Mouse (Mus musculus): ENCODE results near the gene Mipep. TPM values are rescaled to one million over a fixed set of nuclear protein-coding genes. Genes with fewer than 3 reads are reported as not detected.

The Mipep gene
- total and polyA plus RNA-seq, 3 experiments: 19.1 to 26.4 TPM; not detected in 1

DNA sequence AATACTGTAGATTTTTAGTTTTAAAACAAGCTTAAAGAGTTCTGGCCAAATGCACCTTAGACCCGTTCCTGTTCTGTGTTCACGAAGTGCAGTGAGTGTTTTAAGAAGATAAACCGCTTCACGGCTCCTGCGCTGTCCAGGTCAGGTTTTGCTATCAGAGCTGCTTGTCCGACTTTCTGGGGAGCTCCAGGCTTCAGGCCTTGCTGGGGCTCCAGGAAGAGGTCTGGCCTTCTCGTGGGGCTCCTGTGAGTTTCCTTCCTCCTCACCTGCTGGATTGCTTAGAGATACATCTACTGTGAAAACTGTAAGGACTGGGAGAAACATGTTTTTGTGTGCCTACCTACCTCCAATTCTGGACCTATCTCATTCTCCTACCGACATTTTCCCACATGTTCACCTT lies 55.3 kb downstream of the Mipep start:
- H3K4me1 ChIP-seq (ENCODE audit: control insufficient read depth in 1 of 2, insufficient read depth in 2 of 2, low read length in 2 of 2): no peaks in the 10 kb centered on the region

GRCm38 (mm10) chr14:60841977-60842659 lies 57.7 kb downstream of the Mipep start:
- Histone ChIP-seq H3K4me3 (ENCODE audit: control insufficient read depth in 1 of 2, insufficient read depth in 1 of 2, low read depth in 2 of 2, low read length in 2 of 2) (no peak overlapping the region), H3K27ac (ENCODE audit: control insufficient read depth, low read depth, low read length) (no peak overlapping the region), H3K27me3 (ENCODE audit: control insufficient read depth in 1 of 2, insufficient read depth in 2 of 2, low read length in 2 of 2) (no peaks in the 10 kb centered on the region), H3K79me2 (ENCODE audit: control insufficient read depth, insufficient read depth, low read length, poor library complexity) (no peaks in the 10 kb centered on the region), H3K9me3 (replicated peaks; ENCODE audit: insufficient read depth, low read length) (no peaks in the 10 kb centered on the region), H3K4me1 (ENCODE audit: control insufficient read depth in 1 of 2, insufficient read depth in 2 of 2, low read length in 2 of 2) (no peaks in the 10 kb centered on the region), H3K36me3 (ENCODE audit: control insufficient read depth in 1 of 2, insufficient read depth in 2 of 2, low read length in 2 of 2) (no peaks in the 10 kb centered on the region; a peak in 1 of 4 replicates), H3K9ac (ENCODE audit: control insufficient read depth, low read depth, low read length, poor library complexity, severe bottlenecking) (no peak overlapping the region)
- DNase-seq (ENCODE audit: low read depth, low spot score): no peak
- TF ChIP-seq POLR2AphosphoS5 (IDR thresholded peaks at IDR 0.05; ENCODE audit: borderline replicate concordance, low read depth, low read length): no peak
- no peak for TF ChIP-seq SMC3 (IDR thresholded peaks at IDR 0.05; ENCODE audit: low read depth, low read length)
- no peak for TF ChIP-seq ZNF384 (IDR thresholded peaks at IDR 0.05; ENCODE audit: low read depth, low read length)
- TF ChIP-seq GABPA (IDR thresholded peaks at IDR 0.05; ENCODE audit: low read depth, low read length): no peak
- no peak for TF ChIP-seq USF1 (IDR thresholded peaks at IDR 0.05; ENCODE audit: low read depth, low read length)
- TF ChIP-seq NRF1 (IDR thresholded peaks at IDR 0.05; ENCODE audit: insufficient read depth, low read depth, low read length, poor library complexity, severe bottlenecking): no peak
- no peak for TF ChIP-seq RCOR1 (IDR thresholded peaks at IDR 0.05; ENCODE audit: low read depth, low read length)
- no peak for TF ChIP-seq GATA1 (IDR thresholded peaks at IDR 0.05; ENCODE audit: low read depth, low read length)
- no peak for TF ChIP-seq MAFK (IDR thresholded peaks at IDR 0.05; ENCODE audit: borderline replicate concordance, low read depth, low read length)
- TF ChIP-seq RAD21 (IDR thresholded peaks at IDR 0.05; ENCODE audit: low read depth, low read length): no peak

More for the DNA sequence above, 55.3 kb downstream of the Mipep start:
- DNase-seq (ENCODE audit: low read depth, low spot score): no peak
- H3K27me3 ChIP-seq (ENCODE audit: control insufficient read depth in 1 of 2, insufficient read depth in 2 of 2, low read length in 2 of 2): no peaks in the 10 kb centered on the region
- no peak overlapping the region for H3K27ac ChIP-seq (ENCODE audit: control insufficient read depth, low read depth, low read length)
- no peak overlapping the region for H3K4me3 ChIP-seq (ENCODE audit: control insufficient read depth in 1 of 2, insufficient read depth in 1 of 2, low read depth in 2 of 2, low read length in 2 of 2)
- no peaks in the 10 kb centered on the region for H3K9me3 ChIP-seq (replicated peaks; ENCODE audit: insufficient read depth, low read length)
- TF ChIP-seq TBP (IDR thresholded peaks at IDR 0.05; ENCODE audit: low read depth, low read length) (no peak), MXI1 (IDR thresholded peaks at IDR 0.05; ENCODE audit: low read depth, low read length) (no peak), ZC3H11A (IDR thresholded peaks at IDR 0.05; ENCODE audit: low read depth, low read length) (no peak), MYB (IDR thresholded peaks at IDR 0.05; ENCODE audit: low read depth, low read length) (no peak), MAZ (IDR thresholded peaks at IDR 0.05; ENCODE audit: low read depth, low read length) (no peak), USF2 (IDR thresholded peaks at IDR 0.05; ENCODE audit: borderline replicate concordance in 1 of 2, insufficient read depth in 1 of 2, low read depth in 1 of 2, low read length in 2 of 2) (no peak), EP300 (IDR thresholded peaks at IDR 0.05; ENCODE audit: low read depth in 1 of 2, low read length in 2 of 2) (no peak), KAT2A (conservative IDR thresholded peaks at IDR 0.05; ENCODE audit: low read depth, low read length) (no peak), SMC3 (IDR thresholded peaks at IDR 0.05; ENCODE audit: low read depth, low read length) (no peak), ZMIZ1 (IDR thresholded peaks at IDR 0.05; ENCODE audit: low read depth, low read length) (no peak)
- H3K79me2 ChIP-seq (ENCODE audit: control insufficient read depth, insufficient read depth, low read length, poor library complexity): no peaks in the 10 kb centered on the region
- no peaks in the 10 kb centered on the region; a peak in 1 of 4 replicates for H3K36me3 ChIP-seq (ENCODE audit: control insufficient read depth in 1 of 2, insufficient read depth in 2 of 2, low read length in 2 of 2)
- H3K9ac ChIP-seq (ENCODE audit: control insufficient read depth, low read depth, low read length, poor library complexity, severe bottlenecking): no peak overlapping the region

Data from MEL (cell line).